Mouse (Mus musculus) CD4-positive helper T cell, adult 2 months (primary cell): Measurements from ENCODE around the gene Vars2.
A peak's percentile ranks its signal among the peaks of the same experiment; 100 is the strongest.

Experiments used
- DNase-seq: peaks from one replicate; pipeline ENCODE4 v3.0.0-alpha.2; 2012; ENCODE audit warnings: low read depth, missing footprints, low spot score

Vars2 gene

DNA sequence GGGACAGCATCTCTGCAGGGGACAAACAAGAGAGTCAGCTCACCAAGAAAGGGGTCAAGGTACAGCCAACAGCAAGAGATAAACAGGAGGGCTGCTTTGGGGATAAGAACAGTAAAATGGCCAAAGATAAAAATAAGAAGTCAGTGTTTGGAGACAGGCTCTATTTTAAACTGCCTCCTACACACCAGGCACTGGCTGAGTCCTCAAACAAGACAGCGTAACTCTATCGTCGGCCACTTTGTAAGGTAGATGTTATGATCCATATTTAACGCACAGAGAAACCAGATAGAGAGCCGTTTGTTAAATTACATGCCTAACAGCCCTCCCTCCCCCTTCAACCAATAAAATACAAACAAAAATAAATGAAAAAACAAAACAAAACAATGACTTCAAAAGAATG, 26.5 kb upstream of the Vars2 start:
- no peak for DNase-seq

DNA sequence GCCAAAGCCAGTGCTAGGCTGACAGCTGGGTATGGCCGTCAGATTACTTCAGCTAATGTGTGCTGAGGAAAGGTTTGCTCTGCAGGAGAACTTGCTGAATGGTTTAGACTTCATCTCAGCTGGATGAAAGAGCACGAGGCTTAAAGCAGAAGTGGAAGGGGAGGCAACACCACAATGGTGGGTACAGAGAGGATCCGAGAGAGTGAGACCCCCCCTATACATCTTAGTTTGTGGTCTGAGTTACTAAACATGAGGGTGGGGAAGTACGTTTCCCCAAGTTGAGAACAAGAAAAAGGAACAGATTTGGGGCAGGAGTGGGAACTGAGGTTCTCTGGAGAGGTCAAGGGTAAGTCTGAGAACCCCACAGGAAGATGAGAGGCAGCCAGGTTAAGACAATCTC, 25.0 kb upstream of the Vars2 start:
- DNase-seq = no peak

- DNase-seq = no peak
Observed at GRCm38 (mm10) chr17:35691811-35692210, 24.4 kb upstream of the Vars2 start.

DNA sequence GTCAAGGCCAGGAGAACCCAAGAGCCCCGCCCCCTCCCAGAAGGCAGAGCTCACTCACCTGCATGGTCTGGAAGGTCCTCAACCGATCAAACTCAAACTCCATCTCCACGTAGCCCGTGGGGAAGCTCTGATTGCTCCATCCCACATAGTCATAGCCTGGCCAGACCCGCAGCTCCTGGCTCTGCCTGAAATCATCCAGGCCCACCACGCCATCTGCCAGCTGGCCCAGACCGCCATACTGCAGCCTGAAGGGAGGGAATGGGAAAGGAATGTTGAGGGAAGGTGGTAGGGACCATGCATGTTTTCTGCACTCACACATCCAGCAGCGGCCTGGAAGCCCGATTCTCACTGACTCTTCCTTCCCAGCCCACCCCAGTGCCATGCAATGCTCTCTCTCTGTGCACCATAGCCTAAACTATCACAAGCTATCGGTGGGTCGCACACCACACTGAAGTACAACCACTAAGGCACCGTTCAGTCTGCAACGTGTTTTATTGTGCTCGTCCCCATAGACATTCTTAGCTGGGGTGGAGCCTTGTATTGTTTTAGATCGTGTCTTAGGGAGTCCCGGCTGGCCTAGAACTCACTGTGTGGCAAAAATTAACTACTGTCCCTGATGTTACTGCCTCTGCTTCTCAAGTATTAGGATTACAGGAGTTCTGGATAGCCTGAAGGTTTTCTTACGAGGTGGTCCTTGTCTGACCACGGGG, 22.7 kb upstream of the Vars2 start:
- no peak for DNase-seq

DNA sequence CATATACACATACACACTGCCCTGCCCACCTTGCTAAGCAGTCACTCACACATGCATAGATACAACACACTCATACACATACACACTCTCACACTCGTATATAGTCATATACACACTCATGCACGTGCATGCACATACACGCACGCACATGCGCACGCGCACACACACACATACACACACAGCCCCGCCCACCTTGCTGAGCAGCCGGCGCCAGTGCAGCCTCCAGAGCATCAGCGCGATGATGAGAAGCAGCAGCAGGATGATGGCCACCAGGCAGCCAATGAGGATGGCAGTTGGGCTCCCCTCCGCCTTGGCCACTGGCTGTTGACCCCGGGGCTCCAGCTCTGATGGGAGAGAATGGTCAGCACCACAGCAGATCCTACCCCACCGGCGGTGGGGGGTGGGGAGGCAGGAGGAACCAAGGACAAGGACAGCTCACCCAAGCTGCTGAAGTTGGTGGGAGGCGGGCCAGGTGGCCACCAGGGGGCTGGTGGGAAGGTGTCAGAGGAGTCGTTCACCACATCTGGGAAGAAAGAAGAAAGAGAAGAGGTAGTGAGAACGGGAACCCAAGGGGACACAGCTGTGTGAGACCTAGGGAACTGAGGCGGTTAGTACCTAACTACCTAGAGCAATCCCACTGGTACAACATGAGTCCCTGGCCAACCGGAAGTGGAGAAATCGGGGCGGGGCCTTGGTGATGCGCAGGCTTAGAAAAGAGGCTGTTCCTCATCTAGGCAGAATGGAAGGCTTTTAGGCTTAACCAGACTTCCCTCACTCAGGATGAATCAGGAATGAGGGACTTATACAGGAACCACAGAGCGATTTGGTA, 21.2 kb upstream of the Vars2 start:
- no peak for DNase-seq

DNA sequence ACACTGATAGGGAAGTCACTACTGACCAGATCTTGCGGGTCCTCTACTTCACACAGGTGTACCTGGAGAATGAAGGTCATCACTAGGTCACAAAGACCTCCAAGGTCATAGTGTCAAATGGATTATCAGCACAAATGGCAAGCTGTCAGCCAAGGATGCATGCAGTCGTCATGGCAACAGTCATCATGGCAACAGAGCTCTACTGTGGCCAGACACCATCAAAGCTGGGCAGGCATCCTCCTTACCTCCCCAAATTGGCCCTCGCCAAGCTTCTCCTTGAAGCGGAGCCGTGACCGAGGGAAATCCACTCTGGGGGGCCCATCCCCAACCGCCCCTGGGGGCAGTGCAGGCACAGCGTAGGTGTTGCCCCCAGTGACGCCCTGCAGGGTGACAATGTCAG, 17.7 kb upstream of the Vars2 start:
- no peak for DNase-seq

GRCm38 (mm10) chr17:35681986-35682385, 14.6 kb upstream of the Vars2 start:
- DNase-seq = no peak

DNA sequence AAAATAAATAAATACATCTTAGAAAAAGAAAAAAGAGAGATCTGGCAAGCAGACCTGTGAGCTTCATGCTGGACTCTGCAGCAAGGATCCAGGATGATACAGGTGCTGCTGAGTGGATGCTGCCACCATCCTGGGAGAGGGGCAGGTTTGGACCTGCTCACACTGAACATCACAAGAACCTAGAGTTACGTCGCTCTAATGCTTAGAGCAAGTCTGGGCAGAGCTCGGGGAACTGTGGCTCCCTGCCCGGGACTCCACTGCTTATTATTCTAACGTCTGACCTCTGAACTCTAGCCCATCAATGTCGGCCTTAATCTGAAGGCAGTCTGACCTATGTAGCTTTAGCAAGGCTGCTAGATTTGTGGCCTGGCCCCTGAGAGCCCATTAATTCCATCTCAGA, 13.2 kb upstream of the Vars2 start:
- DNase-seq = no peak

GRCm38 (mm10) chr17:35673416-35674035, 6.1 kb upstream of the Vars2 start, which contains the start of gene Gtf2h4:
TSS of gene Gtf2h4 (minus strand) at chr17:35673739.
- peak; percentile 93 for DNase-seq

DNA sequence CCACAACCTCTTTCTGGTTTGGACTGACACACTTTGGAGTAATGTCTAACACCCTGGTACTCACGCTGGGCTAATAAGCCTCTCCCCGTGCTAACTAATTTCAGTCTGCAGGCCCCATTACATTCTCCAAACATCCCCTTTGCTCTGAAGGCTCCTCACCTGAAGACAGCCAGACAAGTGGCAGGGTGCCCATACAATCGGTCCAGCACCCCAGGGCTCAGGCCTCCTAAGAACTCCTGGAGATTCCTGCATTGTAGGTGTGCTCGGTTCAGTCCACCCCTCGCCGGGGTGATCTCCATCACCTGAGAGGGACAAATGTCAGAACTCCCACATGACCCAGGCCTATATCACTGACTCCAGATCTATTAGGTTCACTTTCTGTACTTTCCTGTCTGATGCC, 5.1 kb upstream of the Vars2 start:
- no peak for DNase-seq

DNA sequence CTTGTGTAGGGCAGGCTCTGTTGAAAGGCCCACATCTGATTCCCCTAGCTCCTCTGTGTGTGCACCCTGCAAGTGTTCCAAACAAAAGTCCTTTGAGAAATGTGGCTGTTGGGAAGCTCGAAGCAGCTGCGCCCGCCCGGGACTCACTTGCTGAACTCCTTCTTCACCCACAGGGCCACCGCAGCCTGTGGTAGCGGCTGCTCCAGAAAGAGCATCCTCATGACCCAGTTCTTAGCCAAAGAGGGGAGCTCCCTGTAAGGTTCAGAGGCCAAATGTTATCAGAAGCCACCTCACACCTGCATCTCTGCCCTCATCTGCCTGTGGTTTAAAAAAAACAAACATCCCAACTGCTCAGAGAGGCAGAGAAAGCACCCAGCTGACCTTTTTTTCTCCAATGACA, 4.5 kb upstream of the Vars2 start:
- no peak for DNase-seq

DNA sequence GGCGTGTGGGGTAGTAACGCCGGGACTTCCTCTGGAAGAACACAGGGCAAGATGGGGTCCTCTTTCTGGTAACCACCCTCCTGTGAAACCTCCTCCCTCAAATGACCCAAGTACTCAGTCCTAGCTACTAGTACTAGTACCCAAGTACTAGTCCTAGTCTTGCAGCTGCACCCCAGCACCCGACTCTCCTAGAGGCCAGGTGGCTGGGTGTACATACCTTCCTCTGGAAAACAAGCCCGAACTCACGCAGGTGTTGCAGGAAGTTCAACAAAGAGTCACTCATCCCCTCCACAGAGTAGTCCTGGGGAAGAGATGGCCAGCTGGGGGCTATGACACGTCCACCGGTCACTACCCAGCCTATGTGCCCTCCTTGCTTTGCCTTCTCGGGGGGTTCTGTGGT, 2.3 kb upstream of the Vars2 start:
- no peak for DNase-seq

GRCm38 (mm10) chr17:35666851-35667256, 538 bp downstream of the Vars2 start:
- DNase-seq = no peak

GRCm38 (mm10) chr17:35665957-35666515, 1.4 kb downstream of the Vars2 start:
- peak; percentile 33 for DNase-seq

GRCm38 (mm10) chr17:35653086-35653485, 14.3 kb downstream of the Vars2 start:
- DNase-seq = no peak

- no peak for DNase-seq
Observed at GRCm38 (mm10) chr17:35649429-35649828, 18.0 kb downstream of the Vars2 start.

DNA sequence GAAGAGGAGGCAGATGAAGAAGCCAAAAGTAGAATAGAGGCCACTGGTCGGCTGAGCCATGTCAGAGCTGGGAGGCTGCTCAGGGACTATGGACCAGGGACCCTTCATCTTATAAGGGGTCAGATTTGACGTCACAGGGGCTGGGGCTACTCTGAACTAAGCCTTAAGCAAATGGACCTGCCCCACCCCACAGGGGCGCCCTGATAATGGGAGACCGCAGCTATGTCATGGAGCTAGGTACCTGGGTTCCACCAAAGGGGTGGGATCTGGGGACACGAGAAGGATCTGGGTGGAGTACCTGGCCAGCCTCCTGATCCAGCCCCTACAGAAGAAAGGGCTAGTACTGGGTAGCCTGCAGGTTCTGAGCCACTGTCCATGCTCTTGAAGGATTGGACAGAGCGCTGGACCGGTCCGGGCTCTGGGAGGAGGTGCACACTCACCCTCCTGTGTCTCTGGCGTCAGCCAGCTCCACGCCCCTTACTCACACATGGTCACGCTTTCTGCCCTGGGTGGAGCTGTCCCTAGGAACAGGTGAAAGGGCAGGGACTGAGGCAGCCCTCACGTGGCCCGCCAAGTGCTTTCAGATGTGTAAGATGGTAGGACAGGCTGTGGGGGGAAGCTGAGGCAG, 23.7 kb downstream of the Vars2 start, which contains the start of gene Mucl3:
Mucl3 (minus strand) TSS at position 87 of the 628 bp plus-strand sequence.
- DNase-seq = no peak

GRCm38 (mm10) chr17:35639352-35639751, 28.0 kb downstream of the Vars2 start:
- no peak for DNase-seq

- peak; percentile 84 for DNase-seq
Observed at GRCm38 (mm10) chr17:35638475-35639190, 28.8 kb downstream of the Vars2 start.

- peak; percentile 53 for DNase-seq
Observed at GRCm38 (mm10) chr17:35636363-35636762, 31.0 kb downstream of the Vars2 start.

DNA sequence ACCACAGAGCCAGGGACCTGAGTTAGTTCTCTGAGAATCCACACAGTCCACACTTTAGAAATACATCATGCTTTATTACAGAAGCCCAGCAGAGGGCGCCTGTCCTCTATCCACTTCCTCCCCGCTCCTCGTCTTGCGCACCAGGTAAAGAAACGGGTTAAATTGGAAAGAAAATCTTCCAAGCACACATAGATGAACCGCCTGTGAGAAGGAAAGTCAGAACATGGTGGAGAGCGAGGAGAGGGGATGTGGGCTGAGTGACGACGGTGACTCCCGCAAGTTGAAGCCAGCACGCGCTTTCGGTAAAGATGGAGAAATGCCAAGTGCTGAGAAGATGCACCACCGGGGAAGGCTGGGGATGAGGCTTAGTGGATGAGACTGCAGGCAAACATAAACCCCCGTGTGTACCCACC, 31.7 kb downstream of the Vars2 start:
- DNase-seq = peak; percentile 81
